Mouse (Mus musculus): ENCODE measurements at regions not wholly inside any gene's neighbourhood (a gene's known extent, or its start where the extent isn't known, plus 50 kb on each side); places are given as distances from the start of the nearest gene placed in this dataset.

- TF ChIP-seq CTCF (IDR thresholded peaks at IDR 0.05; ENCODE audit: control insufficient read depth, insufficient read depth, insufficient replicate concordance, low read depth, low read length) (no peak), POLR2A (IDR thresholded peaks at IDR 0.05; ENCODE audit: control insufficient read depth, low read depth, low read length) (no peak)
Observed at GRCm38 (mm10) chr13:45156223-45156622, 77.7 kb downstream of the Gm9817 start.

All from testis, adult 2 months (tissue).